In the genomic region with DNA sequence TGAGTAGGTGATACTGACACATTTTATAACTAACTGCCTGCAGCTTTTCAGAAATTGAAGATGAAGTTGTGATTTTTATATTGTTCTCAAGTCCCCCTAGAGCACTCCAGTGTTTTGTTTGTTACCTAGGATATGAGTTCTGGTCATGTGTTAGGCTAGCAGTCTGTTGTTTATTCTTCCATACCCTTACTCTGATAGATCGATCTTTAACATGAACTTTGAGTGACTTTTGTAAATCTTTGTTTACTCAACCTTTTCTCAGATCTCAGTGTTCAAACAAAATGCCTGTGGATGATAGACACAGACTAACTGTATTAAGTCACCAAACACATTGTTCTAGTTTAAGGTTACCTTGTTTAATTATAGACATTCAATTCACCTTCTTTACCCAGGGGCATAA, we compare ENCODE assay signal across 28 mouse cellular contexts.
"Had no signal": no experiment of that assay in that cellular context is flagged by ENCODE, and none has a peak within 500 bp of the region (broad histone marks: within the 10 kb centered on the region; RNA-seq: fewer than 3 reads in every experiment).

No protein-coding gene starts in this region.

- H3K9ac ChIP-seq: embryonic facial prominence, embryonic 12.5 days; embryonic facial prominence, embryonic 13.5 days; embryonic facial prominence, embryonic 15.5 days; forebrain, embryonic 12.5 days; forebrain, embryonic 13.5 days; forebrain, embryonic 15.5 days; forebrain, postnatal 0 days had no signal

- H3K36me3 ChIP-seq: embryonic facial prominence, embryonic 10.5 days; embryonic facial prominence, embryonic 12.5 days; embryonic facial prominence, embryonic 13.5 days; embryonic facial prominence, embryonic 15.5 days; forebrain, embryonic 10.5 days; forebrain, embryonic 12.5 days; forebrain, embryonic 15.5 days had no signal

- H3K4me1 ChIP-seq: embryonic facial prominence, embryonic 10.5 days; embryonic facial prominence, embryonic 12.5 days; embryonic facial prominence, embryonic 13.5 days; embryonic facial prominence, embryonic 15.5 days; forebrain, embryonic 10.5 days; forebrain, embryonic 12.5 days; forebrain, embryonic 13.5 days; forebrain, embryonic 15.5 days had no signal

- H3K27ac ChIP-seq: embryonic facial prominence, embryonic 10.5 days; embryonic facial prominence, embryonic 12.5 days; embryonic facial prominence, embryonic 13.5 days; embryonic facial prominence, embryonic 15.5 days; forebrain, embryonic 10.5 days; forebrain, embryonic 12.5 days; forebrain, embryonic 13.5 days; forebrain, embryonic 15.5 days; gastrocnemius, adult 2 months had no signal

- H3K9me3 ChIP-seq: embryonic facial prominence, embryonic 10.5 days; embryonic facial prominence, embryonic 12.5 days; embryonic facial prominence, embryonic 13.5 days; embryonic facial prominence, embryonic 15.5 days; forebrain, embryonic 10.5 days; forebrain, embryonic 12.5 days; forebrain, embryonic 13.5 days; forebrain, embryonic 15.5 days had no signal

- ATAC-seq: forebrain, embryonic 13.5 days; forebrain, embryonic 14.5 days; forebrain, embryonic 15.5 days; forebrain, embryonic 16.5 days; forebrain, postnatal 0 days had no signal

- H3K27me3 ChIP-seq: embryonic facial prominence, embryonic 12.5 days; embryonic facial prominence, embryonic 13.5 days; embryonic facial prominence, embryonic 15.5 days; forebrain, embryonic 12.5 days; forebrain, embryonic 13.5 days; forebrain, embryonic 15.5 days had no signal

- H3K4me2 ChIP-seq: embryonic facial prominence, embryonic 12.5 days; embryonic facial prominence, embryonic 13.5 days; embryonic facial prominence, embryonic 15.5 days; forebrain, embryonic 12.5 days; forebrain, embryonic 13.5 days; forebrain, embryonic 15.5 days had no signal

- DNase-seq: cerebellum, adult 2 months; cerebellum, adult 8-10 months; cerebellum, adult 9-10 months; cerebellum, adult 9-11 months; cerebellum, postnatal 10 days; cerebellum, postnatal 14 days; cerebellum, postnatal 25 days; cerebellum, postnatal 36 days; embryo, embryonic 11 days; forebrain, postnatal 0 days; gastrocnemius, adult 2 months; gastrocnemius, postnatal 10 days; gastrocnemius, postnatal 14 days; gastrocnemius, postnatal 25 days; gastrocnemius, postnatal 36 days; heart, adult 11 months; heart, adult 18-20 months had no signal

- H3K4me3 ChIP-seq: embryonic facial prominence, embryonic 10.5 days; embryonic facial prominence, embryonic 12.5 days; embryonic facial prominence, embryonic 13.5 days; embryonic facial prominence, embryonic 15.5 days; erythroblast, embryonic 14.5 days; forebrain, embryonic 10.5 days; forebrain, embryonic 12.5 days; forebrain, embryonic 13.5 days; forebrain, embryonic 15.5 days; gastrocnemius, adult 2 months had no signal
